In the genomic region with DNA sequence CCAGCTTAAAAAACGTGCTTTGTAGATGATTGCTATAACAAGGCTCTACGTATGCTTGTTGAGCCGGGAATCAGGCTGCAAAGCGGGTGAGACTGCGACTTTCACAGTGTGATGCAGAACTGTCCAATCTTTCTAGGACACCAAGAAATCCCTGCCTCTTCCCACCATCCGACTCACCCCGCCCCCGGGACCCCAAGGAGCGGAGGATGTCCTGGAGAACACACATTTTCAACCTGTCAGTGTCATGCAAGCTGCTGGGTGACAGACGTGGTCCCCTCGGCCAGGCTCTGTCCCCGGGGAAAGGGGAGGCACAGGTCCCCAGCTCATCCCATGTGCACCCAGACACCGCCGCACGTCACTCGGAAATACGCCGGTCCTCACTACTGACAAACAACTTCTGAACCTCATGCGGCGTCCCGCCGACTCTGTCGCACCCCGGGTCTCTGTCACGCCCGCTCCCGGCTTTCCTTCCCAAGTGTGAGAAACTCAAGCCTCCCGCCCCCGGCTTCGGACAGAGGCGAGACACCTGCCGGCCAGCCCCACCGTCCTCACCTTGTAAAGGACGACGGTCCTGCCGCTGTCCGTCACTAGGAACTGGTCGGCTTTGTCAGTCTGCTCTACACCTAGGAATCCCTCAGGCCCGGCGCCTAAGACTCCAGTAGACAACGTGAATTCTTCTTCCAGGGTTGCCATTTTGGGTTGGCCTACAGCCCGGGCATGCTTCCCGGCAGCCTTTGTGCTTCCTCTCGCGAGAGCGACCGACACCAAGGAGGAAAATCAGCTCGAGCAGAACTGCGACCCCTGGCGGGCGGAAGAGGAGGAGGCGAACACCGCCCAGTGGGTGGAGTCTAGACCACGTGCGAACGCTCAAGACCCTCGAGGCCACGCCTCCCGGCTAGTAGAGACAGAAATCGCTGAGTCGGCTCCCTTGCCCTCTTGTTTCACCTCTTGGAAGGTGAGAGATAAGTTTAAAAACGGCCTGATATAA, we compare ENCODE assay signal across 8 mouse cellular contexts. TPM values are rescaled to one million over a fixed set of nuclear protein-coding genes. Genes with fewer than 3 reads are reported as not detected.
DNase-seq lines count a peak whose midpoint lies in the region; ATAC-seq and TF ChIP-seq lines count a peak whose summit lies in the region.

TSS of gene Nol11 (minus strand) at position 817 of the 988 bp plus-strand sequence.

- no peaks in the 10 kb centered on the region for H3K27me3 ChIP-seq in ES-Bruce4 (ENCODE audit: control insufficient read depth, insufficient read depth, low read length, poor library complexity, severe bottlenecking)
- no peaks in the 10 kb centered on the region for H3K27me3 ChIP-seq in forebrain, embryonic 13.5 days
- H3K27me3 ChIP-seq in liver, postnatal 0 days (ENCODE audit: insufficient read depth, low read length): no peaks in the 10 kb centered on the region
- H3K27me3 ChIP-seq in neural tube, embryonic 14.5 days (ENCODE audit: control insufficient read depth, insufficient read depth, low read length): no peaks in the 10 kb centered on the region

- peak within 1 kb of the TSS; percentile 85 for H3K4me3 ChIP-seq in ES-Bruce4 (ENCODE audit: low read depth, low read length)
- peak within 1 kb of the TSS; percentile 83 for H3K4me3 ChIP-seq in forebrain, embryonic 13.5 days
- peak within 1 kb of the TSS; percentile 97 for H3K4me3 ChIP-seq in liver, postnatal 0 days (ENCODE audit: low read depth, low read length)
- peak within 1 kb of the TSS; percentile 91 for H3K4me3 ChIP-seq in neural tube, embryonic 14.5 days (ENCODE audit: low read depth, low read length)

- peak; percentile 94 for ATAC-seq in cerebellum, adult (ENCODE audit: insufficient number of reproducible peaks, low FRiP score, low TSS enrichment)
- ATAC-seq in forebrain, embryonic 13.5 days: peak; percentile 98
- peak; percentile 98 for ATAC-seq in liver, postnatal 0 days
- ATAC-seq in neural tube, embryonic 14.5 days (ENCODE audit: low read depth): peak; percentile 99

- H3K27ac ChIP-seq in ES-Bruce4 (ENCODE audit: insufficient read depth, low read length): peak within 1 kb of the TSS; percentile 14; the same call in 1 of the 2 replicates
- peak within 1 kb of the TSS; percentile 57; the same call in 1 of the 2 replicates for H3K27ac ChIP-seq in forebrain, embryonic 13.5 days
- H3K27ac ChIP-seq in liver, postnatal 0 days (ENCODE audit: low read depth): peak within 1 kb of the TSS; percentile 81
- peak within 1 kb of the TSS; percentile 60 for H3K27ac ChIP-seq in neural tube, embryonic 14.5 days (ENCODE audit: low read depth, low read length)

- peak; percentile 7 for TF ChIP-seq POLR2A in ES-Bruce4 (IDR thresholded peaks at IDR 0.05; ENCODE audit: insufficient read depth, low read length)

- no peaks in the 10 kb centered on the region for H3K9me3 ChIP-seq in ES-Bruce4 (replicated peaks; ENCODE audit: control insufficient read depth, insufficient read depth, low read length, poor library complexity, severe bottlenecking)
- no peaks in the 10 kb centered on the region for H3K9me3 ChIP-seq in forebrain, embryonic 13.5 days (replicated peaks)
- no peaks in the 10 kb centered on the region for H3K9me3 ChIP-seq in liver, postnatal 0 days (ENCODE audit: low read length)
- no peaks in the 10 kb centered on the region for H3K9me3 ChIP-seq in neural tube, embryonic 14.5 days (ENCODE audit: control insufficient read depth, low read length)

- peak; percentile 63; the same call in 1 of the 2 replicates for TF ChIP-seq EP300 in ES-Bruce4 (IDR thresholded peaks at IDR 0.05; ENCODE audit: insufficient read depth, low read depth, low read length)
- peak; percentile 7; the same call in 1 of the 2 replicates for TF ChIP-seq EP300 in liver, postnatal 0 days (IDR thresholded peaks at IDR 0.05; ENCODE audit: low read depth)

- H3K36me3 ChIP-seq in ES-Bruce4 (ENCODE audit: control insufficient read depth, insufficient read depth, low read length, poor library complexity, severe bottlenecking): peaks cover 22% of the 10 kb centered on the region
- peaks cover 24% of the 10 kb centered on the region for H3K36me3 ChIP-seq in forebrain, embryonic 13.5 days (ENCODE audit: poor library complexity, severe bottlenecking)
- H3K36me3 ChIP-seq in liver, postnatal 0 days (replicated peaks; ENCODE audit: insufficient read depth, low read length): peaks cover 17% of the 10 kb centered on the region; the same call in 1 of the 2 replicates
- H3K36me3 ChIP-seq in neural tube, embryonic 14.5 days (ENCODE audit: control insufficient read depth, insufficient read depth, low read length): peaks cover 20% of the 10 kb centered on the region; the same call in 1 of the 2 replicates

- H3K4me1 ChIP-seq in ES-Bruce4 (ENCODE audit: control insufficient read depth, insufficient read depth, low read length): no peaks in the 10 kb centered on the region
- peaks cover 7% of the 10 kb centered on the region for H3K4me1 ChIP-seq in forebrain, embryonic 13.5 days
- H3K4me1 ChIP-seq in liver, postnatal 0 days (ENCODE audit: insufficient read depth): peaks cover 9% of the 10 kb centered on the region
- H3K4me1 ChIP-seq in neural tube, embryonic 14.5 days (ENCODE audit: control insufficient read depth, insufficient read depth, low read length): peaks cover 5% of the 10 kb centered on the region; the same call in 1 of the 2 replicates

- intact Hi-C loops in heart, postnatal 10 days (cut with DNase I): no loop called here

- H3K4me2 ChIP-seq in forebrain, embryonic 13.5 days: peak within 1 kb of the TSS; percentile 82
- H3K4me2 ChIP-seq in liver, postnatal 0 days (ENCODE audit: low read depth, low read length): peak within 1 kb of the TSS; percentile 99
- H3K4me2 ChIP-seq in neural tube, embryonic 14.5 days (ENCODE audit: low read depth, low read length): peak within 1 kb of the TSS; percentile 79

- H3K9ac ChIP-seq in ES-Bruce4 (ENCODE audit: low read depth, poor library complexity, severe bottlenecking): peak within 1 kb of the TSS; percentile 84
- peak within 1 kb of the TSS; percentile 92 for H3K9ac ChIP-seq in forebrain, embryonic 13.5 days
- peak within 1 kb of the TSS; percentile 98 for H3K9ac ChIP-seq in liver, postnatal 0 days (replicated peaks)
- H3K9ac ChIP-seq in neural tube, embryonic 14.5 days (replicated peaks; ENCODE audit: low read depth, low read length): peak within 1 kb of the TSS; percentile 92

- DNase-seq in heart, postnatal 10 days: peak; percentile 99
- DNase-seq in large intestine, adult 2 months (ENCODE audit: low read depth, low spot score): peak; percentile 98
- peak; percentile 99 for DNase-seq in liver, postnatal 0 days
- peak; percentile 99 for DNase-seq in testis, postnatal 10 days (ENCODE audit: low spot score)

- TF ChIP-seq CTCF in ES-Bruce4 (IDR thresholded peaks at IDR 0.05; ENCODE audit: low read depth, low read length): peak; percentile 99
- peak; percentile 99 for TF ChIP-seq CTCF in liver, postnatal 0 days (IDR thresholded peaks at IDR 0.05; ENCODE audit: low read depth)

- WGBS in forebrain, embryonic 13.5 days: under 1% methylated on average over 62 of the region's 62 CpGs
- under 1% methylated on average over 62 of the region's 62 CpGs for WGBS in large intestine, adult 2 months
- under 1% methylated on average over 62 of the region's 62 CpGs for WGBS in liver, postnatal 0 days (ENCODE audit: insufficient replicate concordance)
- whole genome bisulfite sequencing in neural tube, embryonic 14.5 days: under 1% methylated on average over 62 of the region's 62 CpGs

RNA-seq across cellular contexts. Expression of gene Nol11, which starts in this region (rescaled TPM):
- polyA plus RNA-seq in ES-Bruce4 (2011; ENCODE audit: insufficient read depth, insufficient read length, low read depth, missing spikeins): 93.5 and 93.7 TPM in 2 replicates
- 55.6 and 63.5 TPM in 2 replicates for polyA plus RNA-seq in forebrain, embryonic 13.5 days (2015; fragmentation: Nextera tagmentation; extraction: Ambion mirVana)
- total RNA-seq in heart, postnatal 10 days (2021): 10 to 100 TPM; 21.7 to 24.9 TPM
- 6.1 and 6.7 TPM in 2 replicates for polyA plus RNA-seq in large intestine, adult 2 months (2012; rRNA removed)
- 10.7 and 11.7 TPM in 2 replicates for polyA plus RNA-seq in liver, postnatal 0 days (2015; fragmentation: Nextera tagmentation; extraction: Ambion mirVana)
- 48.4 and 55.3 TPM in 2 replicates for polyA plus RNA-seq in neural tube, embryonic 14.5 days (2014; fragmentation: Nextera tagmentation; extraction: Ambion mirVana)

Comparison
In these comparisons a context has a peak if more than half of its experiments do, and no peak if none do; other contexts are left out.
1. Peak in every context shown above with its lines: DNase-seq, ATAC-seq, H3K4me3 ChIP-seq and H3K27ac ChIP-seq.
2. H3K27ac ChIP-seq: peak in every context shown above with its lines; median percentile 81 in liver, postnatal 0 days; 60 in neural tube, embryonic 14.5 days; 57 in forebrain, embryonic 13.5 days; 14 in ES-Bruce4.